8 mouse cellular contexts compared by ENCODE assay signal in the genomic region with DNA sequence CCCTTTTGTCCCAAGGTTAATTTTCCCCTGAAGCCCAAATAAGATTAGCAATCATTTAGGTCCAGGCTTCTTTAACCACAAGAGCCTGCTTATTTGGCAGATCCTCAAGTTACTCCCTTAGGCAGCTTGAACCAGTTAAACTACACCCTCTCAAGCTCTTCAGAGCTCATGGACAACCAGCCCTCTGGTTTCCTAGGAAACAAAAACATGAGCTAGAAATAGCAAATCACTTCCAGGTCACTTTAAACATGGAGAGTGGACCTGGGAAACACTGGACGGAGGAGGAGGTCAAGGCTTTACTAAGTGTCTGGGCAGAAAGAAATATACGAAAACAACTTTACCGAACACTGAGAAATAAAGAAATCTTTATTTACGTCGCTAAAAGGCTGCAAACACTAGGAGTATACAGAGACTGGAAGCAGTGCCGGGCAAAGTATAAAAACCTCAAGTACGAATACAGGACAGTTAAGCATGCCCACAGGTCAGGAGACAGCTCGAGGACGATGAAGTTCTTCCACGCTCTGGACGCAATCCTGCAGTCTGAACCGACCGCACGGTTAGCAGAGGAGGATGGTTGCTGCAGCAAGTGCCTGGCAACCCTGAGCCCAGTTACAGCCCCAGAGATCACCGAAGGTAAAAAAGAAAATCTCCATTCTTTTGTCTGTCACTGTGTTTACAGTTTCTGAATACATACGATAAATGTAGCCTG. TPM values are rescaled to one million over a fixed set of nuclear protein-coding genes. Genes with fewer than 3 reads are reported as not detected.
DNase-seq lines count a peak whose midpoint lies in the region; ATAC-seq lines count a peak whose summit lies in the region.

No protein-coding gene starts in this region.

- peak overlapping the region; percentile 18 for H3K4me2 ChIP-seq in embryonic facial prominence, embryonic 12.5 days (replicated peaks)
- peak overlapping the region; percentile 13; the same call in 1 of the 2 replicates for H3K4me2 ChIP-seq in stomach, embryonic 15.5 days
- H3K4me2 ChIP-seq in forebrain, embryonic 16.5 days (ENCODE audit: low read length) = no peak overlapping the region

- WGBS in embryonic facial prominence, embryonic 12.5 days = 58% methylated on average over 16 of the region's 16 CpGs
- WGBS in stomach, embryonic 15.5 days = 73% methylated on average over 16 of the region's 16 CpGs
- WGBS in forebrain, embryonic 16.5 days = 89% methylated on average over 16 of the region's 16 CpGs

- peak; percentile 60 for DNase-seq in gastrocnemius, adult 18-20 months (ENCODE audit: low spot score)
- no peak for DNase-seq in gastrocnemius, adult 8-10 months (ENCODE audit: low spot score in 2 of 2)
- DNase-seq in 3T3-L1 (ENCODE audit: low read depth, low spot score) = peak; percentile 96
- peak; percentile 69 for DNase-seq in kidney, postnatal 14 days
- no peak for DNase-seq in Muller cell, postnatal 12 days (ENCODE audit: inconsistent ontology term)

- peak; percentile 64; the same call in 1 of the 2 replicates for ATAC-seq in embryonic facial prominence, embryonic 12.5 days (ENCODE audit: insufficient number of reproducible peaks, insufficient read depth, low FRiP score, low TSS enrichment)
- ATAC-seq in stomach, embryonic 15.5 days (ENCODE audit: insufficient read depth, low FRiP score, low read depth) = peak; percentile 50; the same call in 1 of the 2 replicates
- ATAC-seq in forebrain, embryonic 16.5 days = no peak

- no peaks in the 10 kb centered on the region for H3K27me3 ChIP-seq in embryonic facial prominence, embryonic 12.5 days
- no peaks in the 10 kb centered on the region for H3K27me3 ChIP-seq in stomach, embryonic 15.5 days (replicated peaks)
- no peaks in the 10 kb centered on the region for H3K27me3 ChIP-seq in forebrain, embryonic 16.5 days (replicated peaks; ENCODE audit: control insufficient read depth, insufficient read depth, low read length)

- no peaks in the 10 kb centered on the region for H3K9me3 ChIP-seq in embryonic facial prominence, embryonic 12.5 days
- H3K9me3 ChIP-seq in stomach, embryonic 15.5 days = no peaks in the 10 kb centered on the region
- H3K9me3 ChIP-seq in forebrain, embryonic 16.5 days (ENCODE audit: control insufficient read depth, low read length) = peaks cover 3% of the 10 kb centered on the region

- H3K9ac ChIP-seq in embryonic facial prominence, embryonic 12.5 days = no peak overlapping the region
- no peak overlapping the region for H3K9ac ChIP-seq in stomach, embryonic 15.5 days
- no peak overlapping the region for H3K9ac ChIP-seq in forebrain, embryonic 16.5 days (replicated peaks; ENCODE audit: low read depth, low read length)

- H3K27ac ChIP-seq in embryonic facial prominence, embryonic 12.5 days = peak overlapping the region; percentile 76
- peak overlapping the region; percentile 35; the same call in 1 of the 2 replicates for H3K27ac ChIP-seq in stomach, embryonic 15.5 days
- H3K27ac ChIP-seq in forebrain, embryonic 16.5 days (ENCODE audit: low read length) = no peak overlapping the region

- no peak overlapping the region for H3K4me3 ChIP-seq in embryonic facial prominence, embryonic 12.5 days
- no peak overlapping the region for H3K4me3 ChIP-seq in stomach, embryonic 15.5 days (replicated peaks)
- H3K4me3 ChIP-seq in forebrain, embryonic 16.5 days (replicated peaks; ENCODE audit: low read length) = no peak overlapping the region

- peaks cover 24% of the 10 kb centered on the region for H3K4me1 ChIP-seq in embryonic facial prominence, embryonic 12.5 days
- H3K4me1 ChIP-seq in stomach, embryonic 15.5 days = peaks cover 4% of the 10 kb centered on the region; the same call in 1 of the 2 replicates
- H3K4me1 ChIP-seq in forebrain, embryonic 16.5 days (replicated peaks; ENCODE audit: control insufficient read depth, insufficient read depth, low read length) = no peaks in the 10 kb centered on the region

- peaks cover 24% of the 10 kb centered on the region for H3K36me3 ChIP-seq in embryonic facial prominence, embryonic 12.5 days
- H3K36me3 ChIP-seq in stomach, embryonic 15.5 days = peaks cover 20% of the 10 kb centered on the region
- peaks cover 19% of the 10 kb centered on the region for H3K36me3 ChIP-seq in forebrain, embryonic 16.5 days (ENCODE audit: control insufficient read depth, insufficient read depth)

RNA-seq across cellular contexts. Expression of a gene that starts 22.8 kb away (rescaled TPM):
- total RNA-seq in gastrocnemius, adult 18-20 months (2021) = 100 to 1,000 TPM; 135 to 144 TPM
- total RNA-seq in gastrocnemius, adult 8-10 months (2022) = 100 to 1,000 TPM; 150 to 159 (median 158) TPM
- 298 and 308 TPM in 2 replicates for polyA plus RNA-seq in embryonic facial prominence, embryonic 12.5 days (2016; fragmentation: Nextera tagmentation; extraction: Ambion mirVana)
- polyA plus RNA-seq in stomach, embryonic 15.5 days (2015; fragmentation: Nextera tagmentation; extraction: Ambion mirVana) = 220 and 231 TPM in 2 replicates
- 213 and 233 TPM in 2 replicates for polyA plus RNA-seq in forebrain, embryonic 16.5 days (2015; fragmentation: Nextera tagmentation; extraction: Ambion mirVana)

RNA-seq across cellular contexts. Expression of a gene that starts 23.0 kb away (rescaled TPM):
- total RNA-seq in gastrocnemius, adult 18-20 months (2021) = 10 to 100 TPM; 10.6 to 12.1 TPM
- 10 to 100 TPM in 3 of 4 experiments, 1 to 10 TPM in 1; 8.6 to 14.5 (median 12.0) TPM for total RNA-seq in gastrocnemius, adult 8-10 months (2022)
- 21.7 and 23.3 TPM in 2 replicates for polyA plus RNA-seq in embryonic facial prominence, embryonic 12.5 days (2016; fragmentation: Nextera tagmentation; extraction: Ambion mirVana)
- polyA plus RNA-seq in stomach, embryonic 15.5 days (2015; fragmentation: Nextera tagmentation; extraction: Ambion mirVana) = 14.5 and 16.7 TPM in 2 replicates
- 25.7 and 28.1 TPM in 2 replicates for polyA plus RNA-seq in forebrain, embryonic 16.5 days (2015; fragmentation: Nextera tagmentation; extraction: Ambion mirVana)

RNA-seq across cellular contexts. Expression of a gene that starts 23.1 kb away (rescaled TPM):
- 10 to 100 TPM; 21.5 to 23.7 TPM for total RNA-seq in gastrocnemius, adult 18-20 months (2021)
- 10 to 100 TPM; 21.7 to 26.1 (median 25.5) TPM for total RNA-seq in gastrocnemius, adult 8-10 months (2022)
- 26.9 and 29.9 TPM in 2 replicates for polyA plus RNA-seq in embryonic facial prominence, embryonic 12.5 days (2016; fragmentation: Nextera tagmentation; extraction: Ambion mirVana)
- 27.0 and 27.6 TPM in 2 replicates for polyA plus RNA-seq in stomach, embryonic 15.5 days (2015; fragmentation: Nextera tagmentation; extraction: Ambion mirVana)
- polyA plus RNA-seq in forebrain, embryonic 16.5 days (2015; fragmentation: Nextera tagmentation; extraction: Ambion mirVana) = 15.5 and 17.1 TPM in 2 replicates

RNA-seq across cellular contexts. Expression of a gene that starts 46.2 kb away (rescaled TPM):
- total RNA-seq in gastrocnemius, adult 18-20 months (2021) = 10 to 100 TPM; 42.6 to 50.3 TPM
- 10 to 100 TPM; 46.9 to 53.4 (median 49.4) TPM for total RNA-seq in gastrocnemius, adult 8-10 months (2022)
- polyA plus RNA-seq in embryonic facial prominence, embryonic 12.5 days (2016; fragmentation: Nextera tagmentation; extraction: Ambion mirVana) = 87.8 and 93.5 TPM in 2 replicates
- 89.4 and 94.1 TPM in 2 replicates for polyA plus RNA-seq in stomach, embryonic 15.5 days (2015; fragmentation: Nextera tagmentation; extraction: Ambion mirVana)
- 87.7 and 90.1 TPM in 2 replicates for polyA plus RNA-seq in forebrain, embryonic 16.5 days (2015; fragmentation: Nextera tagmentation; extraction: Ambion mirVana)

Comparison
In these comparisons a context has a peak if more than half of its experiments do, and no peak if none do; other contexts are left out.
1. DNase-seq: peak in gastrocnemius, adult 18-20 months (single experiment), 3T3-L1 (single experiment) and kidney, postnatal 14 days (single experiment); none in gastrocnemius, adult 8-10 months (0 of 2) and Muller cell, postnatal 12 days (single experiment).